Mouse (Mus musculus): ENCODE measurements around the gene Arhgap24.

- no peak for TF ChIP-seq POLR2A (IDR thresholded peaks at IDR 0.05; ENCODE audit: low read depth, low read length)
- no peak for TF ChIP-seq CTCF (conservative IDR thresholded peaks at IDR 0.05 in 1 of 2, IDR thresholded peaks at IDR 0.05 in 1 of 2; ENCODE audit: low read depth in 2 of 2, low read length in 2 of 2)
- no peak for TF ChIP-seq HCFC1 (IDR thresholded peaks at IDR 0.05; ENCODE audit: low read depth, low read length)
- TF ChIP-seq SMC3 (IDR thresholded peaks at IDR 0.05; ENCODE audit: low read depth, low read length): no peak
- TF ChIP-seq USF1 (IDR thresholded peaks at IDR 0.05; ENCODE audit: low read depth, low read length): no peak
- no peak for TF ChIP-seq CHD2 (IDR thresholded peaks at IDR 0.05; ENCODE audit: low read length)
- no peak for TF ChIP-seq CHD1 (IDR thresholded peaks at IDR 0.05; ENCODE audit: low read depth, low read length)
- TF ChIP-seq SIN3A (IDR thresholded peaks at IDR 0.05; ENCODE audit: low read length): no peak
- TF ChIP-seq EP300 (IDR thresholded peaks at IDR 0.05; ENCODE audit: low read length): no peak
- TF ChIP-seq RCOR1 (conservative IDR thresholded peaks at IDR 0.05; ENCODE audit: low read depth, low read length): no peak
- no peak for TF ChIP-seq MAX (IDR thresholded peaks at IDR 0.05; ENCODE audit: low read length)
- no peak for TF ChIP-seq MAZ (IDR thresholded peaks at IDR 0.05; ENCODE audit: low read depth, low read length)
- no peak for TF ChIP-seq POLR2AphosphoS2 (IDR thresholded peaks at IDR 0.05; ENCODE audit: low read depth, low read length)
These were observed 304.9 kb downstream of the Arhgap24 start for GRCm38 (mm10) chr5:102786123-102786522.
